Mouse (Mus musculus) left cerebral cortex, postnatal 10 days (tissue): ENCODE measurements at regions not wholly inside any gene's neighbourhood (a gene's known extent, or its start where the extent isn't known, plus 50 kb on each side); places are given as distances from the start of the nearest gene placed in this dataset.

Source experiments
- DNase-seq, 2 experiments: peaks; one replicate each; pipeline ENCODE4 v3.0.0; 2021 to 2022; ENCODE audit warnings: low spot score in 2 of 2, mixed read lengths in 1 of 2; ENCODE audit errors: extremely low spot score in 1 of 2
- intact Hi-C: fragments of 180-260 bp; cut with DNase I; formaldehyde crosslinking; loops from one replicate; pipeline ENCODE4 v1.15.1; 2025

DNA sequence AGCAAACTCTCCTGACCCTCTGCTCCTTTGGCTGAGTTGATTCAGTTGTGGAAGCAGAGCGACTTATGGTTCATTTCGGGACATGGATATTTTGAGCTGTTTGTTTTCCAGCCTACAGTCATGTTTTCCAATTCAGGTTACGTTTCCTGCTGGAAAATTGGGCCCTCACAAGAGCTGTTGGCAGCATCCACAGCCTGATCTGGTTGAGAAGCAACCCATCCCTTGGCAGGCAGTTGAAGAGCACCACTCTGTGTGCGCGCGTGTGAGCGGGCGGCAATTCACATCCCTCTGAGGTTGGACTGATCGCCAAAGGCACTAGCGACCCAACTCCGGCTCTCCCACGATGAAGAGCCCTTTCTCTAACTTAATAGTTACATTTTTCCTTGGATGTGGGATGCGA lies 457.1 kb downstream of the Tmem38b start:
- intact Hi-C loops: no loop called here
- DNase-seq: peak in 1 of 2 experiments; percentile 17

DNA sequence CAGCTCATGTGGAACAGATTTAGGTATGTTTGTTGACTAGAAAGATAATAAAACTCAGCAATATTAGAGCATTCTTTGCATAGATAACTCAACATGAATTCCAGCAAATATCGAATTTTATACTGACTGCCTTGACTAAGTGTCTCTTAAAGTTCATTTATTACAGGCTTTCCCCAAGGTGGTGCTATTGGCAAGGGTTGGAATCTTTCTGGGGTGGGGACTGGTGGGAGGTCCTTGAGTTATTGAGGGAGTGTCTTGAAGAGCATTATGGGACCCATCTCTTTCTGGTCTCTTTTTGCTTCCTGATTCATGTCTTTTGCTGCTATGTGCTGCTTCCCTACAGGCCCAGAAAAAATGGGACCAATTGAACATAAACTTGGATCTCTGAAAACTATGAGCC lies 488.0 kb downstream of the Tmem38b start:
- intact Hi-C loops: no loop called here

DNA sequence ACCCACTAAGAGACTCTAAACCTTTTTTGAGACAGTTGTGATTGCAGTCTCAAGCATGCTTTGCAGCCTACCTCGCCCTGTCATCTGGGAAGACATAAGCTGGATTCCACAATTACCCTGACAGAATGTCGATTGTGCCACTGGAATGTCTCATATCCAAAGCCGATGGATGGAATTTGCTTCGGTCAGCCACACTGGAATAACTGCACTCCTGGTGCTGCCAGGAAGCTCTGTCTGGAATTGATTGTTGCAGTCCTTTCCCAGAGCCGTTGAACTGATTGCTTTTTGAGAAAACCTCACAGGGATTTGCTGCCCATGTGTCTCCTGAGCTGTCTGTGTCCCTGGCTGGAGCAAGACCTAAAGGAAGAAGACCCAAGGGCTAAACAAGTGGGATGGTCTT lies 499.0 kb downstream of the Tmem38b start:
- no peak for DNase-seq
- intact Hi-C loops: loop anchor here (10.0 kb wide), 1 partner anchor 390 kb away; no protein-coding TSS in a partner anchor

More for the DNA sequence above, 488.0 kb downstream of the Tmem38b start:
- no peak for DNase-seq

DNA sequence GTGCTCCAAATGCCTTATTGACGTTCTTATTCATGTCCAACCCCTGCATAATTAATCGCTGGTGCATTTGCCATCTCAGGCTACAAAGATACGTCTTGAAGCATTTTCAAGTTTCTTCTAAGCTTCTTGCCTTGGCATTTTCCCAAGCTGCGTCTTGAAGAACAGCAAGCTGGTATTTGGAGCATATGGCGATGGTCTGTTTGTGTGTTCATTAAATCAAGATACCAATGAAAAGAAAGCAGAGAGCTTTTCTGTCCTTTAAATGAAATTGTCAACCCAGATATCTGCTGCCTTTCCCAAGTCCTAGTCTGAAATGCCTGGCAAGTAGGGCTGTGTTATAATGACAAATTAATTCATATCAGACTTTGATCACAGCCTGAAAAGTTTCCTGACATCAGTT lies 502.4 kb downstream of the Tmem38b start:
- intact Hi-C loops: loop anchor here (10.0 kb wide), 1 partner anchor 393 kb away; no protein-coding TSS in a partner anchor
- DNase-seq: peak in 1 of 2 experiments; percentile 43

DNA sequence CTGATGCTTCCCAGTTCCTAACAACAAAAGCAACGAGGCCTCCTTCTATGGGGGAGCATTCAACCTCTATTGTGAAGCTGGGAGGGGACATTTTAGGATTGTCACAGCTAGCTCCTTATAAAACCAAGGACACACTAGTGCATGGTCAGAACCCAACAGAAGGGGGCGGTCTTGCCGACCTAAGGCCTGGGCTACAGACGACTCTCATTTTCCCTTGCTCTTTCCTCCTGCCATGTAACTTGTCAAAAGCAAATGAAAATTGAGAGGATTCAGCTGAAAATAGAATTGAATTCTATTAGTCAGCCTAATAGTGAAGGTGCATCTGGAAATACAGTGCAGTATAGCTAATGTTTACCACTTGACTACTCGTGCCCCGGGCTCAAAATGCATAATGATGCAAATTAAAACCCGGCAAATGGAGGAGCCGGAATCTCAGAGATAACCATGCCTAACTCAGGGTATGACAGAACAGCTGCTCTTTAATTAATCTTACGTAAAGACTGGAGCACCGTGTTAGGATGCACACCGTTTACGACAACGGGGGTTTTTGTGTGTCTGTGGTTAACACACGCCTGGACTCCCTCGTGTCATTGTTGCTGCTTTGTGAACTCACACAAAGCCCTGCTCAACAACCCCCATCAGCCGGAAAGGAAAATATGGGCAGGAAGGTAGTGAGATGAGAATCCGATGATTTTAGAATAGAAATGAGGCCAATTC lies 503.0 kb downstream of the Tmem38b start:
- intact Hi-C loops: loop anchor here (10.0 kb wide), 1 partner anchor 394 kb away; no protein-coding TSS in a partner anchor
- no peak for DNase-seq

DNA sequence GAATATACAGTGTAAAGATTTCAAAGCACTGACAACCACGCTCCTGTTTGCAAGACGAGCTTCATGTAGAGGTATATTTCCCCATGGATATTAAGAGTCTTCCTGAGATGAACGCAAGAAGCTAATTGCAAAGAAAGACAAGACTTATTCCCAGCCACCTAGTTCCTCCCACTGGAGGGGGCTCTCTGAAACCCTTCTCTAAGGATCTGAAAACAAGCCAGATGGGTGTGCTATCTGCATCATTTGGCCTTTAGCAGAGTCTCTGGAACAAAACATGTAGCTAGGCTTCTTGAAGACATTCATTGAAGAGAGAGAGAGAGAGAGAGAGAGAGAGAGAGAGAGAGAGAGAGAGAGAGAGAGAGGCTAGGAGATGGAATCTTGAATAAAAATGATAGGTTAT lies 504.8 kb downstream of the Tmem38b start:
- intact Hi-C loops: loop anchor here (5.0 kb wide), 1 partner anchor 617 kb away; the partner anchor contains the start of gene Zfp462
- DNase-seq: no peak

DNA sequence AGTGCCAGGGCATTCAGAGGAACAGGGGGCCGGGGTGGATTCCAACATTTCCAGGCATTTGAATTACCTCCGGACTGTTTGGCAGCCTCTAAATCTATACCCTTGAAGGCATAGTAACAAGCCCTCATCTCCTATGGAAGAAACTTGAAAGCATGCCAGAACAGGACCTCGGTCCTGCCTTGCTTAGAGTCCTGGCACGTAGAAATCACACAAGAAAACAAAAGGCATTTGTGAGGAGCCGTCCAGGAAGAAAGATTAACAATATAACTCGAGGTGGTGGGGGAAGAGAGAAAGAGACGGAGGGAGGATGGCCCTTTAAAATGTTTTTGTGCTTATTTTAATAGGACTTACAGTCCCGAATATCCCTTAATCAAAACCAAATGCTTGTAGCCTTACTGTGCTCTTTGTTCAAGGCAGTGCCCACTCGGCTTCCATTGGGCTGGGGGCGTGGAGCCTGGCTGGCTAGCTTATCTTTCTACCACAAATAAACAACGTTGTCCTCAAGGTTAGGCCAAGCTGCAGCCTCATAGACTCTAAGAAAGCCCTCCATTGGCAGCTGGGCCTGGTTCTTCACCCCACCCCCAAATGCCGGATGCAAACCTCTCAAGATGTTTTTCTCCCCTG lies 505.9 kb downstream of the Tmem38b start:
- intact Hi-C loops: loop anchor here (5.0 kb wide), 1 partner anchor 616 kb away; the partner anchor contains the start of gene Zfp462
- DNase-seq: no peak

DNA sequence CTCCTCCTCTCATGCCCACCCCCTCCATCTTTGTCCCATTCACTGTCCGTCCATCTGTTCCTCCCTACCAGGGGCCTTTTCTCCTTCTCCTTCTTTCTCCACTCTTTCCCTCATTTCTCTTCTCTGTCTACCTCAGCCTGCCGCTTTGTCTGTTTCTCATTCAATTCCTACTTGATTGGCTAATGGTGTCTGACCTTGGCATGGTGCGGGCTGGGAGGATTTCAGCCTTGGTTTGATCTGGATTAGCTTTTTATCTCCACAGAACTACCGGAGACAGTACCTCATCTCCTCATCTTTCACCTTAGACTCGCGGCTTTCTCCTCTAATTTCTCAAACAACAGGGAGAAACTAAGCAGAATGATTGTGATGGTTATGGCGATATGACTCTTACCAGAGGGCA lies 506.4 kb downstream of the Tmem38b start:
- intact Hi-C loops: loop anchor here (5.0 kb wide), 1 partner anchor 615 kb away; the partner anchor contains the start of gene Zfp462
- no peak for DNase-seq

DNA sequence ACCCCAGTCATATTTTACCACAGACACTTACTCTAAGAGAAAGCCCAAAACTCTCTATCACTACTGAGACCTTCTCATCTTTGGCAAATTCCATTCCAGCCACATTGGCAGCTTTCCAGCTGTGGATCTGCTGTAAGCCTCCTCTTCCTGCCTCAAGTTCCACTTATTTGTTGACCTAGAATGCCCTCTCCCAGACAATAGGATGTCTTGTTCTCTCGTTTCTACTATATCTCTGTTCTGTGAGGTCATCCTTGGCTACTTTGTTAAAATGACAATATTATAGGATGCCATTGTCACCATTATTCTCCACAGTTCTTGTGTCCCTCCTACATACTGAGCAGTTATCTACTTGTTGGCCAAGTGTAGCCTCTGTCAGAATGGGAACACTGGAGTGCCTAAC lies 512.7 kb downstream of the Tmem38b start:
- DNase-seq: peak in 1 of 2 experiments; percentile 47
- intact Hi-C loops: no loop called here

DNA sequence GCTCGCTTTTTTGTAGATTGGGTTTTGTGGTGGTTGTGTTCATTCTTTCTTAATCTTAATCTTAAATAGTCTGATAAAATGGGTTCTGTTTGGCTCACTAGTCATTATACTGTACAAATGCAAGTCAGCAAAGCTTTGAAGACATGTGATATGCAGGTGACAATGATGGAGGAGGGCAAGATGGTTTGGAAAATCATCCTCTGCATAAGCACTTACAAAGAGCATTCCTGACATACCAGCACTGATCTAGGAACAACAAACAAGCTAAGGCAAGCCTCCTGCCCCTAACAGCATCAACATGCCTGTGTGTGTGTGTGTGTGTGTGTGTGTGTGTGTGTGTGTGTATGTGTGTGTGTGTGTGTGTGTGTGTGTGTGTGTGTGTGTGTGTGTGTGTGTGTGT lies 514.3 kb downstream of the Tmem38b start:
- intact Hi-C loops: no loop called here
- DNase-seq: no peak

DNA sequence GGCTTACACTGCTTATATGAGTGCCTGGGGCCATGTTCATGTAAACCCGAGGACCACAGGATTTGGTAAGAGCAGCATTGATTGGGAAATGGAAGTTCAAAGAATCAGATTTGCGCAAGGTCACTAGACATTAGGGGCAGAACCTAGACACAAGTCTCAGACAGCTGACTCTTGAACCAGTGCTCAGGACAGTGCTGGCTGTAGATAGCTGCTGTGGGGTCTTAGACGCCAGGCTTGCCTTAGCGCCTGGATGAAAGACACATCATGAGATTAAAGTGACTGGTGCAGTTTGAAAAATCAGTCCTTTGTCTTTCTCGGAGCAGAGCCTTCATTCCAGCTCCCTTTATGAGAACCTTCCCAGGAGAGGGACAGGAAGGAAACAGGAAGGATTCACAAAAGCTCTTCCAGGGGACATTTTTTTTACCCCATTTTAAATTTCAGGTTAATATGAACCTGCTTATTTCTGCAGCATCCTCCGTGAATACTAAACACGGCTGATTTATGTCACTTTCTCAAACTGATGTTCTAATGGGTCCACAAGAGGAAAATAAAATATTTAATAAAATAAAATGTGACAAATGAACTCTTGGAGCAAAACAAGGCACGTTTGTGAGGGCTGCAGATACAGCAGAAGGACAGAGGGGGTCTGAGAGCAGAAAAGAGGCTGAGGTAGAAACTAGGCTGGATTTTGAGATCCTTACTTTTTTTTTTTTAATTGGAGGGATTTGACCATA lies 528.0 kb downstream of the Tmem38b start:
- intact Hi-C loops: no loop called here

DNA sequence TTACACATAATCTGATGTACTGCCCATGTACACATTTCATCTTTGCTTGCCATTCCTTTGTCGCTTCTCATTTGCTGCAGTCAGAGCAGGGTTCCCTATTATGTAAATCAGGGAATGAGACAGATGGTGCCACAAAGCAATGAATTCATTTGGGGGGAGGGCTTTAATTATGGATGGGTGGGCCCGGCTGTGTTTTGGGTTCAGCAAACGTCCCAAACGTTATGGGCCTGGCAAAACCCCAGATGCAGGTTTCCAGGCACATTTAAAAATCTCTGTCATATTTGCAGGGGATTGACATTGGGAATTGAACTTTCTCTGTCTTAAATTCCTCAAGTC lies 528.5 kb downstream of the Tmem38b start:
- intact Hi-C loops: no loop called here
- no peak for DNase-seq

More for the DNA sequence above, 528.0 kb downstream of the Tmem38b start:
- no peak for DNase-seq

DNA sequence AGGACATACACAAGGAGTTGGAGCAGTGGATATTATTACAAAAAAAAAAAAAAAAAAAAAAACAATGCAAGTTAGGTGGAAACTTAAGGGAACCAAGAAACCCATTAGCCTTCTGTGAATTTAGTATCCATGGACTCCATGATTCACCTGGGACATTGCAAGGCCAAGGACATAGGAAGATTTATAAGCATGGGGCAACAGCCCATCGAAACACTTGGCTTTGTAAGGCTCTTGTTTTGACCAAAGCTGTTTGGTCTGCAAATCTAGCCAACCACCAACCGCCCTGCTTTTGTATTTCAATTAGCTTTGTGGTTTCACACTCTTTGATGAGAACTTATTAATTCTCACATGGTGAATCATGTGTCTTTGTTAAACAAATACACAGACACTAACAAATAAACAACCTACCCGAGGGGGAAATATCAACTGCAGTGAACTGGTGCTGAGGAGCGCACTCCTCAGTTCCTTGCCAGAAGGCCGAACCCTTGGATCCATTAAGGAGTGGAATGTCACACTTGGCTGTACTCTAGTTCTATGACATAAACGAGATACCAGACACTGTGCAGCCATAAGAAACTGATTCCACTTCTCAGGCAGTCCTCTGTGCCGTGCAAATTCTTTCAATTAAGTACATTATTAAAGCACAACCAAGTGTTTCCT lies 529.7 kb downstream of the Tmem38b start:
- intact Hi-C loops: no loop called here
- DNase-seq: no peak

DNA sequence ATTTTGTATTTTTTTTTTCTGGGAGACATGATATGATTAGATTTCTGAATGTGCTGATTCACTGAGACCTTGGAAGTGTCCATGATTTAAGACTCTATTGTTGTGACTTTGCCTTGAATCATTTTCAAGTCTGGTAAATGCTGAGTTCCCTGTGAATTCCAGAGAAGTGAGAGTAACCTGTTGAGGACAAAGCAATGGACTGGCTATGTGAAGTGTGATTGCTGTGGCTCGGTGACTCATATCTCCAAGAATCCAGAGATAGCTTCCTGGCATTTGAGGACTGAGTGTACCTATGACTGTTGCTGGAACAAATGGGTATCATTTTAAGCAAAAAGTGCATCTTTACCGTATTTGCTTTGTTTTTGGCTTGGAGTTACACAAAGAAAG lies 530.2 kb downstream of the Tmem38b start:
- no peak for DNase-seq

DNA sequence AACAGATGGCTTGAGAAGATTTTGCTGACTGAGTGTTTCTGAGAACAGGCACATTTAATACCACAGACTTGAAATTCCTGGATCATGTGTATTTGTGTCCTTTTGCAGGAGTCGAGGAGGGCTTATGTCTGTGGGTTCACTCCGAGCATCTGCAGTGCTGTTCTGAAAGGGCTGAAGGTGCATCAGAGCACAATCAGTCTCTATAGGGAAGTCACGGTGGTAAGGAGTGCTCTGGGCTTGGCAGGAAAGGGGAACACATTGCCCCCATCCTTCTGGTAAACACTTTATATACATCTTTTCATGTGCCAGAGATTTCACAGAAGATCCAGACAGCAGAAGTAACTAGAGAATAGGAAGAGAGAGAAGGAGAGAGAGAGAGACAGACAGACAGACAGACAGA lies 545.1 kb downstream of the Tmem38b start:
- intact Hi-C loops: no loop called here
- no peak for DNase-seq

More for the DNA sequence above, 530.2 kb downstream of the Tmem38b start:
- intact Hi-C loops: no loop called here

DNA sequence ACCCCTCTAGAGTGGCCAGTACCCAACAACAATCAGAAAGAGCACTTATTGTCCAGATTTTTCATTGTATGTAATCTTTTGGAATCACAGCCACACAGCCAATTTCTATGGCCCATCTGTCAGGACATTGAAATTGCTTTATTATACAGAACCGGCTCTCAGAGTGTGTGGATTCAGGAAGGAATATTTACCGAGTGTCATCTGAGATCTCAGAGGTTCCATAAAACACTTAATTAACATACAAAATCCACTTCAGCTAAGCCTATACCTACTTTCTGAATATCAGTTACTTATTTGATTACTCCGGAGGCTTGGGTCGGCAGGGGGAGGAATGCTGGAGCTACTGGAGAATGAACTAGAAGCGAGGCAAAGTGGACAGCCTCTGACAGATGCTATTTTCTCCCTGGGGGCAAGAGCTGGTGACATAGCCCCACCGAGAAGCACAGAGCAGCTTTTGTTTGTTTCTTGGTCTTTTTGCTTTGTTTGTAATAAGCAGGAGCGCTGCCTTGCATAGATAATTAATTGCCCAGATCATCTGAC lies 545.6 kb downstream of the Tmem38b start:
- DNase-seq: no peak
- intact Hi-C loops: no loop called here

DNA sequence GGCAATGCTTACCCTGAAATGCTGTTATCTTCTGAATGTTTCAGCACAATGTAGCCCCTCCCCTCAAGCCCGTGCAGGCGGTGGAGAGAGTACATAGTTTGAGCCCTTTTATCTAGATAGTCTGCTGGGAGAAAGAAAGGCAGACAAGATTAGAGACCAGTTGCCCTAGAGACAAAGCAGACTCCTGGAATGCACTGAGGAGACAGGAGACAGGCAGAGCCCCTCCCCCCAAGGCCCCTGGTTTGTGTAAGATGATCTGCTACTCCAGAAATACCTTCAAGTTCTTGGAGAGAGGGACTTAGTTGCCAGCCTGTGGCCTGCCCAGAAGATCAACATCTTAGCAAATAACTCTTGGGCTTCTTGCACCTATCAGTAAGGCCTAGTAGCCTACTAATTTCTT lies 547.8 kb downstream of the Tmem38b start:
- DNase-seq: no peak
- intact Hi-C loops: no loop called here

DNA sequence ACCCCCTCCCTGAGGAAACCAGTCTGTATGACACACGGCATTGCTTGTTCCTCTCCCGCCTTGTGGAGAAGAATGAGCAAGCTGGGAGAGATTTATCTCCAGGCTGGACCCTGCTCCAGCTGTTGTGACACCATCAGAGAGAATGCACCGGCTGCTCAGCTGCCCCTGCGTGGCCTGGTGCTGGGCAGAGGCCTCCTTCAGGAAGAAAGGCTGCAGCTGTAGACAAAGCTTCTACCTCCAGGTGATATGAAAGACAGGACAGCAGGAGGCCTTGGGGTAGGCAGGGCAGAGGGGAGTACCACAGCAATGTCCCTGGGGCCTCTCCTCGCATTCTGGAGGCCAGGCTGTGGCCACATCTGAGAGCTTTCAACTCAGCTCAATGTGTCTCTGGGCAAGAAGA lies 548.6 kb downstream of the Tmem38b start:
- intact Hi-C loops: no loop called here
- no peak for DNase-seq

DNA sequence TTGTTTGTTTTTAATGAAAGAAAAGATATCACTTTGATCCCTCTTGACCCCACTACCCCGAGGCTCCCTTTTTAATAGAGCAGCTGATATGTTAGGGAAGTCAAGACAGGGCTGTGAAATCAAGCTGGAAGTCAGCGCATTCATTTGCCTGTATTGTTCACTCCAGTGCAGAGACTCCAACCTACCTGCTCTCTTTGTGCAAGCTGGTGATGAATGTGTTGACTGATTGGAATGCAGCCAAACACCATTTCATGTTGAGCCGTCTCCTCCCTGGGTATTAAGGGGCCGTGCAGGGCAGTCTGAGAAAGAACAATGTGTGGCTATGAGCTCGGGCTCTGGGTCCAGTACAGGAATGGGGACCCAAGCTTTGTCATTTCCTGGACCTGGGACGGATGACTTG lies 557.4 kb upstream of the Zfp462 start:
- intact Hi-C loops: no loop called here
- no peak for DNase-seq
